Mouse (Mus musculus): Measurements from ENCODE around the gene Serf1. TPM values are rescaled to one million over a fixed set of nuclear protein-coding genes. Genes with fewer than 3 reads are reported as not detected.

Gene Serf1
- 2.1 TPM for polyA plus RNA-seq (2017; shearing (Covaris generic))

GRCm38 (mm10) chr13:100107652-100108472 is at the start of gene Serf1:
TSS of gene Serf1 (plus strand) at chr13:100108012.

DNA sequence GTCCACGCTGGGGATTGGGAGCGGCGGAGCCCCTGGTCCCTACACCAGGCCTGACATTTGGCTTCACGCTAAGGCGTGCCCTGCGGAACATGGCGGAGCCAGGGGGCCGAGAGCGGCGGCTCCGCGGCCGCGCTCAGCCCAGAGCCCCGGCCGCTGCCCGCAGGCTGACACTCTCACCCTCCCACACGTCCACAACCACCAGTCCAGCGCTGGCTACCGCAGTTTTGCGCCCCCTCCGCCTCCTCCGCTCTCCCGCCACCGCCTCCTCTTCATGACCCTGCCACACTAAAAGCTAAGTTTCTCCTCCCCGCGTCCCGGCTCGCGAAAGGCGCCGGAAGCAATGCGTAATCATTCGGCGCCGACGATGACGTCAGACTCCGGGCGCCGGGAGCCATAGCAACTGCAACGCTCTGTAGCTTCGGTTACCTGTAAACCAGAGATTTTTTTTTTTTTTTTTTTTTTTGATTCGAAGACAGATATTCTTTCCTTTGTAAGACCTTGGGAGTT is 4.0 kb upstream of the Serf1 start, which contains the start of gene Bdp1:
Gene Bdp1 (minus strand): TSS at position 323 of the 507 bp plus-strand sequence.

GRCm38 (mm10) chr13:100124423-100125257 is 16.8 kb downstream of the Serf1 start, which contains the start of gene Smn1:
TSS of gene Smn1 (plus strand) at chr13:100124852.

Other genes starting within 250 kb of the Serf1 start
- gene Cartpt, start 206.9 kb upstream of the Serf1 start, polyA plus RNA-seq (2017; shearing (Covaris generic)), result not detected
- 11.8 TPM for gene Mccc2, start 92.4 kb upstream of the Serf1 start, polyA plus RNA-seq (2017; shearing (Covaris generic))
- 83.7 TPM for gene Bdp1, start 3.9 kb upstream of the Serf1 start, polyA plus RNA-seq (2017; shearing (Covaris generic))
- 17.2 TPM for gene Smn1, start 16.8 kb downstream of the Serf1 start, polyA plus RNA-seq (2017; shearing (Covaris generic))
- 8.7 TPM for gene Naip2, start 94.1 kb downstream of the Serf1 start, polyA plus RNA-seq (2017; shearing (Covaris generic))
- gene Naip5, start 138.3 kb downstream of the Serf1 start, polyA plus RNA-seq (2017; shearing (Covaris generic)), result 0.80 TPM
- 0.46 TPM for gene Naip6, start 209.7 kb downstream of the Serf1 start, polyA plus RNA-seq (2017; shearing (Covaris generic))